Mouse (Mus musculus) olfactory bulb, adult 2 months (tissue): Measurements from ENCODE around the gene Rapgef6. TPM values are rescaled to one million over a fixed set of nuclear protein-coding genes. Genes with fewer than 3 reads are reported as not detected.
"Not testable (repeated sequence)": the region's sequence is repeated elsewhere in the genome, so short reads cannot be mapped to it uniquely, and the experiment has no call there.

ENCODE experiments used
- H3K27ac ChIP-seq: fragments of 200-500 bp; 2 replicates; pipeline ENCODE4 v1.5.1; 2012; ENCODE audit warnings: low read depth, low read length; ENCODE audit not compliant: insufficient read depth
- H3K4me1 ChIP-seq: fragments of 200-500 bp; 2 replicates; pipeline ENCODE4 v1.6.1; 2012; ENCODE audit warnings: low read length; ENCODE audit not compliant: control insufficient read depth, insufficient read depth
- H3K4me3 ChIP-seq: fragments of 200-500 bp; 2 replicates; pipeline ENCODE4 v1.5.1; 2012; ENCODE audit warnings: mild to moderate bottlenecking, low read depth, low read length, moderate library complexity; ENCODE audit not compliant: insufficient read depth
- CTCF ChIP-seq: fragments of 200-500 bp; IDR thresholded peaks from 2 replicates; pipeline ENCODE4 v1.5.1; 2012; ENCODE audit warnings: low read depth, mild to moderate bottlenecking, low read length, moderate library complexity; ENCODE audit not compliant: insufficient read depth
- POLR2A ChIP-seq: fragments of 200-500 bp; IDR thresholded peaks from 2 replicates; pipeline ENCODE4 v1.6.1; 2012; ENCODE audit warnings: mild to moderate bottlenecking, low read depth, low read length, moderate library complexity; ENCODE audit not compliant: insufficient read depth
- WGBS: fragments of 180-500 bp; shearing (Covaris S2); methylation state at CpG from one replicate; pipeline ENCODE4 v1.1.7; 2018; 5-methylcytosine and 5-hydroxymethylcytosine counted together
- polyA plus RNA-seq: library from polyadenylated mRNA; stranded (reverse); fragments of >200 nt; gene quantifications from 2 replicates; pipeline ENCODE4 v1.2.4, GENCODE M21; 2012; ENCODE audit warnings: low replicate concordance; ENCODE audit not compliant: missing spikeins, insufficient read depth, insufficient read length

The Rapgef6 gene
- polyA plus RNA-seq, 1 experiment: not detected

- Histone ChIP-seq H3K4me1 (no peaks in the 10 kb centered on the region), H3K27ac (no peak overlapping the region), H3K4me3 (no peak overlapping the region)
- TF ChIP-seq CTCF (no peak), POLR2A (no peak)
- 89% methylated on average over 2 of the region's 2 CpGs for WGBS
Observed at GRCm38 (mm10) chr11:54601121-54601520, 78.5 kb downstream of the Rapgef6 start.

GRCm38 (mm10) chr11:54602764-54603163, 80.1 kb downstream of the Rapgef6 start:
- 89% methylated on average over 1 of the region's 1 CpGs for WGBS
- H3K4me3 ChIP-seq, H3K4me1 ChIP-seq, H3K27ac ChIP-seq: not testable (repeated sequence)

GRCm38 (mm10) chr11:54604415-54604814, 81.8 kb downstream of the Rapgef6 start:
- no peaks in the 10 kb centered on the region for H3K4me1 ChIP-seq
- 55% methylated on average over 3 of the region's 3 CpGs for WGBS
- H3K4me3 ChIP-seq: no peak overlapping the region
- no peak overlapping the region for H3K27ac ChIP-seq
- TF ChIP-seq CTCF (no peak), POLR2A (no peak)

GRCm38 (mm10) chr11:54613628-54614027, 91.0 kb downstream of the Rapgef6 start:
- Histone ChIP-seq H3K4me1 (peaks cover 4% of the 10 kb centered on the region; the same call in 1 of the 2 replicates), H3K27ac (no peak overlapping the region), H3K4me3 (no peak overlapping the region)
- TF ChIP-seq CTCF: no peak
- TF ChIP-seq POLR2A: no peak

- no peak overlapping the region for H3K27ac ChIP-seq
- peaks cover 4% of the 10 kb centered on the region; the same call in 1 of the 2 replicates for H3K4me1 ChIP-seq
- TF ChIP-seq CTCF (no peak), POLR2A (no peak)
- 94% methylated on average over 1 of the region's 1 CpGs for WGBS
- H3K4me3 ChIP-seq: no peak overlapping the region
Observed at GRCm38 (mm10) chr11:54614560-54614959, 91.9 kb downstream of the Rapgef6 start.

- no peak overlapping the region for H3K27ac ChIP-seq
- TF ChIP-seq CTCF: no peak
- TF ChIP-seq POLR2A: no peak
- peaks cover 4% of the 10 kb centered on the region; the same call in 1 of the 2 replicates for H3K4me1 ChIP-seq
- 51% methylated on average over 2 of the region's 2 CpGs for WGBS
- H3K4me3 ChIP-seq: no peak overlapping the region
Observed at GRCm38 (mm10) chr11:54618841-54619240, 96.2 kb downstream of the Rapgef6 start.

- Histone ChIP-seq H3K4me1 (no peaks in the 10 kb centered on the region), H3K4me3 (no peak overlapping the region), H3K27ac (no peak overlapping the region)
- TF ChIP-seq CTCF: no peak
- no peak for TF ChIP-seq POLR2A
- WGBS: 100% methylated on average over 2 of the region's 2 CpGs
Observed at GRCm38 (mm10) chr11:54621725-54622124, 99.1 kb downstream of the Rapgef6 start.

GRCm38 (mm10) chr11:54626905-54627304, 104.3 kb downstream of the Rapgef6 start:
- Histone ChIP-seq H3K27ac (no peak overlapping the region), H3K4me3 (no peak overlapping the region)
- 85% methylated on average over 1 of the region's 1 CpGs for WGBS

GRCm38 (mm10) chr11:54646420-54646819, 123.8 kb downstream of the Rapgef6 start:
- TF ChIP-seq CTCF: no peak
- no peak for TF ChIP-seq POLR2A
- no peak overlapping the region for H3K4me3 ChIP-seq
- H3K27ac ChIP-seq: no peak overlapping the region
- H3K4me1 ChIP-seq: no peaks in the 10 kb centered on the region
- 94% methylated on average over 4 of the region's 4 CpGs for WGBS

More at GRCm38 (mm10) chr11:54626905-54627304, 104.3 kb downstream of the Rapgef6 start:
- no peak for TF ChIP-seq CTCF
- TF ChIP-seq POLR2A: no peak
- no peaks in the 10 kb centered on the region for H3K4me1 ChIP-seq

GRCm38 (mm10) chr11:54648573-54648972, 125.9 kb downstream of the Rapgef6 start:
- Histone ChIP-seq H3K4me3 (no peak overlapping the region), H3K27ac (no peak overlapping the region), H3K4me1 (no peaks in the 10 kb centered on the region)
- no peak for TF ChIP-seq CTCF
- no peak for TF ChIP-seq POLR2A
